In the genomic region with DNA sequence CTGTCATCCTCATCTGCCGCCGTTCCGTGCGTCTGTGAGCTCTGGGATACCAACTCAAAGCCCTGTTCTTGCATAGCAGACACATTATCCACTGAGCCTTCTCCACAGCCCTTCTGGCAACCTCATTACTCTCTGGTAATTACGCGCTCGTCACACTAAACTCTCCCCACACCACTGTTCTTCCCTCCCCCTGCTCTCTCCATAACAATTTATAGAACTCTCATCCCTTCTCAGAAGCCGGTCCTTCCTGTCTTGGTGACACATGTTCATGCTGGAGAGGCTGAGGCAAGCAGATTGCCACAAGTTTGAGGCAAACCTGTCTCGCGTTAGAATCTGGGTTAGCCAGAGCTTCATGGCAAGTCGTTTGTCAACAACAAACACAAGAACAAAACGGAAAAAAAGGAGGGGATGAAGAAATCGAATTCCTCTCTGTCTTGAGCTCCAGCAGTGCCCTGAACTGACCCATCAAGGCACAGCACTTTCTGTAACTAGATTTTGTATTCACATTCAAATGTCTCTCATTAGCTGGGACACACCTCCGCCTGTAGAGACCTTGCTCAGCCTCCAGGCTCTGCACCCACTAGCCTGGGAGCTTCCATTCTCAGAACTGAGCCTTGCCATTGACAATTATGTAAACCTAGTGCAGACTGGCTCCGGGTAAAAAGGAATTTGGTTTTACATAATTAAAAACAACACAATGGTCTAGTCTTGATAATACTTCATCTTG, we compare ENCODE assay signal across 15 mouse cellular contexts. TPM values are rescaled to one million over a fixed set of nuclear protein-coding genes. Genes with fewer than 3 reads are reported as not detected.
A peak's percentile ranks its signal among the peaks of the same experiment; 100 is the strongest.
DNase-seq lines count a peak whose midpoint lies in the region; ATAC-seq and TF ChIP-seq lines count a peak whose summit lies in the region.
"Had no signal": no experiment of that assay in that cellular context is flagged by ENCODE, and none has a peak within 500 bp of the region (broad histone marks: within the 10 kb centered on the region; RNA-seq: fewer than 3 reads in every experiment).

No protein-coding gene starts in this region.

- DNase-seq in ES-CJ7 (ENCODE audit: low read depth, low spot score) (peak; percentile 51), ZHBTc4 (ENCODE audit: low read depth, low spot score) (peak; percentile 73)
- peak; percentile 12 for DNase-seq in hindbrain, postnatal 0 days (ENCODE audit: low spot score)
- DNase-seq in thymus, postnatal 0 days (ENCODE audit: low spot score): no peak
- DNase-seq in heart, embryonic 10.5 days (ENCODE audit: low spot score): no peak
- DNase-seq: adrenal gland, postnatal 10 days; cerebellum, postnatal 36 days; heart, adult 11 months; liver; lung, embryonic 14.5 days had no signal

- no peaks in the 10 kb centered on the region for H3K36me3 ChIP-seq in hindbrain, embryonic 15.5 days
- no peaks in the 10 kb centered on the region for H3K36me3 ChIP-seq in hindbrain, embryonic 12.5 days
- H3K36me3 ChIP-seq in hindbrain, postnatal 0 days (ENCODE audit: insufficient read depth, low read length): no peaks in the 10 kb centered on the region
- H3K36me3 ChIP-seq in heart, embryonic 10.5 days: 0 out of 2 replicates have a peak, but pooled peaks cover 5% of the 10 kb centered on the region

- no peaks in the 10 kb centered on the region for H3K9me3 ChIP-seq in hindbrain, embryonic 15.5 days
- H3K9me3 ChIP-seq in hindbrain, embryonic 12.5 days (replicated peaks): no peaks in the 10 kb centered on the region
- no peaks in the 10 kb centered on the region for H3K9me3 ChIP-seq in hindbrain, postnatal 0 days (ENCODE audit: low read length)
- no peaks in the 10 kb centered on the region for H3K9me3 ChIP-seq in heart, embryonic 10.5 days

- 59% methylated on average over 15 of the region's 15 CpGs for WGBS in hindbrain, embryonic 15.5 days
- 58% methylated on average over 15 of the region's 15 CpGs for WGBS in hindbrain, embryonic 12.5 days
- WGBS in hindbrain, postnatal 0 days: 52% methylated on average over 15 of the region's 15 CpGs
- WGBS in heart, embryonic 10.5 days: 84% methylated on average over 15 of the region's 15 CpGs

- no peak overlapping the region for H3K27ac ChIP-seq in hindbrain, embryonic 15.5 days (replicated peaks)
- no peak overlapping the region for H3K27ac ChIP-seq in hindbrain, embryonic 12.5 days
- H3K27ac ChIP-seq in hindbrain, postnatal 0 days: no peak overlapping the region
- no peak overlapping the region for H3K27ac ChIP-seq in heart, embryonic 10.5 days

- 0 out of 2 replicates have a peak, but pooled peaks have one; percentile 44 for ATAC-seq in hindbrain, embryonic 15.5 days (ENCODE audit: low FRiP score, low read depth)
- no peak for ATAC-seq in hindbrain, embryonic 12.5 days (ENCODE audit: low FRiP score)
- no peak for ATAC-seq in hindbrain, postnatal 0 days
- ATAC-seq: CD4-positive, CD25-positive, alpha-beta regulatory T cell, adult 4 months; intestine, embryonic 16.5 days; Patski had no signal

- no peak for TF ChIP-seq CTCF in hindbrain, postnatal 0 days (IDR thresholded peaks at IDR 0.05; ENCODE audit: low read depth)

- no peak overlapping the region for H3K9ac ChIP-seq in hindbrain, embryonic 15.5 days
- no peak overlapping the region for H3K9ac ChIP-seq in hindbrain, embryonic 12.5 days
- H3K9ac ChIP-seq in hindbrain, postnatal 0 days (replicated peaks; ENCODE audit: low read length): no peak overlapping the region
- H3K9ac ChIP-seq: lung, embryonic 14.5 days had no signal

- no peaks in the 10 kb centered on the region for H3K27me3 ChIP-seq in hindbrain, embryonic 15.5 days
- no peaks in the 10 kb centered on the region for H3K27me3 ChIP-seq in hindbrain, embryonic 12.5 days
- H3K27me3 ChIP-seq in hindbrain, postnatal 0 days (ENCODE audit: insufficient read depth, low read length): no peaks in the 10 kb centered on the region
- H3K27me3 ChIP-seq in heart, embryonic 10.5 days (ENCODE audit: insufficient read depth, poor library complexity, severe bottlenecking): no peaks in the 10 kb centered on the region
- H3K27me3 ChIP-seq: Patski had no signal

- peaks cover 16% of the 10 kb centered on the region for H3K4me1 ChIP-seq in hindbrain, embryonic 15.5 days (replicated peaks)
- peaks cover 18% of the 10 kb centered on the region for H3K4me1 ChIP-seq in hindbrain, embryonic 12.5 days
- peaks cover 5% of the 10 kb centered on the region; the same call in 1 of the 2 replicates for H3K4me1 ChIP-seq in hindbrain, postnatal 0 days (ENCODE audit: insufficient read depth, low read length)
- peaks cover 65% of the 10 kb centered on the region for H3K4me1 ChIP-seq in heart, embryonic 10.5 days

- no peak overlapping the region for H3K4me3 ChIP-seq in hindbrain, embryonic 15.5 days
- H3K4me3 ChIP-seq in hindbrain, embryonic 12.5 days: no peak overlapping the region
- H3K4me3 ChIP-seq in hindbrain, postnatal 0 days (ENCODE audit: low read length): no peak overlapping the region
- no peak overlapping the region for H3K4me3 ChIP-seq in heart, embryonic 10.5 days

- H3K4me2 ChIP-seq in hindbrain, embryonic 15.5 days: no peak overlapping the region
- no peak overlapping the region for H3K4me2 ChIP-seq in hindbrain, embryonic 12.5 days (replicated peaks)
- no peak overlapping the region for H3K4me2 ChIP-seq in hindbrain, postnatal 0 days (ENCODE audit: low read depth, low read length)
- H3K4me2 ChIP-seq: lung, embryonic 14.5 days had no signal

RNA-seq across cellular contexts. Expression of gene Vill, which starts 47.1 kb away (rescaled TPM):
- 3.3 and 3.6 TPM in 2 replicates for polyA plus RNA-seq in hindbrain, embryonic 15.5 days (2015; fragmentation: Nextera tagmentation; extraction: Ambion mirVana)
- 13.8 and 14.9 TPM in 2 replicates for polyA plus RNA-seq in hindbrain, embryonic 12.5 days (2016; fragmentation: Nextera tagmentation; extraction: Ambion mirVana)
- 4.5 and 5.9 TPM in 2 replicates for total RNA-seq in hindbrain, postnatal 0 days (2014; rRNA removed)
- 3.3 TPM in 2 replicates for polyA plus RNA-seq in hindbrain, postnatal 0 days (2015; fragmentation: Nextera tagmentation; extraction: Ambion mirVana)
- 5.9 and 8.0 TPM in 2 replicates for polyA plus RNA-seq in thymus, postnatal 0 days (2015; fragmentation: Nextera tagmentation; extraction: Ambion mirVana)
- 19.1 and 23.1 TPM in 2 replicates for polyA plus RNA-seq in heart, embryonic 10.5 days (2016; fragmentation: Nextera tagmentation; extraction: Ambion mirVana)

Comparison
In these comparisons a context has a peak if more than half of its experiments do, and no peak if none do; other contexts are left out.
1. DNase-seq: peak in ES-CJ7 (single experiment), ZHBTc4 (single experiment) and hindbrain, postnatal 0 days (single experiment); none in thymus, postnatal 0 days (single experiment) and heart, embryonic 10.5 days (single experiment).